Mouse (Mus musculus): ENCODE results near the gene Gls. TPM values are rescaled to one million over a fixed set of nuclear protein-coding genes. Genes with fewer than 3 reads are reported as not detected.
A peak's percentile ranks its signal among the peaks of the same experiment; 100 is the strongest.

Gls gene
- polyA plus RNA-seq, 1 experiment = 239 TPM

DNA sequence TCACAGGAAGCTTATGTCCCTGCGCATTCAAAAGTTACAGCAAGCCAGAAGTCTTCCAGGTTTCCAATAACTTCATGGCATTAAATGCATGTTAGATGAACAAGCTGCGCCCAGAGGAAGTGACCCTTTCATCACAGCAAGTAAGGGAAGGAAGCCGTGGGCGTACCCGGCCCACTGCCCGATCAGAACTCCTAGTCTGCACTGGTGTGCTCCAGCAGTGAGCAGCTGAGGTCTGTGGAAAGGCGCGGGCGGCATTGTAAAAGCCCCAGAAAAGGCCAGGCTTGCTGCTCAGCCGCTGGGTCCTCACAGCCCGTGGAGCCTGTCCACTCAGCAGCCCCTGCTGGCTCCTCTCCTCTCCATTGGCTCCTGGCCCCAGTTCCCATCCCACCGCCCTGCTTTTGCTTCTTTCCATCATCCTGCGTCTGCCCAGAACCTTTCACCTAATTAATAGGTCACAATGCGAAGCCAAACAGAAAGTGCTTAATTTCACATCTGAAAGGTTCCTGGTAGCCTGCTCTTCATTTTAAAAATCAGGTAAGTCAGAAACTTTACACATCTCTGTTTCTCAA lies 66.3 kb downstream of the Gls start:
- H3K27ac ChIP-seq (ENCODE audit: insufficient read depth, low read length) = no peak overlapping the region
- TF ChIP-seq CTCF (IDR thresholded peaks at IDR 0.05; ENCODE audit: extremely low read depth, insufficient read depth, low read length) (no peak), POLR2A (IDR thresholded peaks at IDR 0.05; ENCODE audit: extremely low read depth, insufficient read depth, low read length) (no peak)
- H3K4me3 ChIP-seq (ENCODE audit: insufficient read depth, low read length) = no peak overlapping the region
- peaks cover 8% of the 10 kb centered on the region; the same call in 1 of the 2 replicates for H3K4me1 ChIP-seq (ENCODE audit: control insufficient read depth, insufficient read depth, low read length)

DNA sequence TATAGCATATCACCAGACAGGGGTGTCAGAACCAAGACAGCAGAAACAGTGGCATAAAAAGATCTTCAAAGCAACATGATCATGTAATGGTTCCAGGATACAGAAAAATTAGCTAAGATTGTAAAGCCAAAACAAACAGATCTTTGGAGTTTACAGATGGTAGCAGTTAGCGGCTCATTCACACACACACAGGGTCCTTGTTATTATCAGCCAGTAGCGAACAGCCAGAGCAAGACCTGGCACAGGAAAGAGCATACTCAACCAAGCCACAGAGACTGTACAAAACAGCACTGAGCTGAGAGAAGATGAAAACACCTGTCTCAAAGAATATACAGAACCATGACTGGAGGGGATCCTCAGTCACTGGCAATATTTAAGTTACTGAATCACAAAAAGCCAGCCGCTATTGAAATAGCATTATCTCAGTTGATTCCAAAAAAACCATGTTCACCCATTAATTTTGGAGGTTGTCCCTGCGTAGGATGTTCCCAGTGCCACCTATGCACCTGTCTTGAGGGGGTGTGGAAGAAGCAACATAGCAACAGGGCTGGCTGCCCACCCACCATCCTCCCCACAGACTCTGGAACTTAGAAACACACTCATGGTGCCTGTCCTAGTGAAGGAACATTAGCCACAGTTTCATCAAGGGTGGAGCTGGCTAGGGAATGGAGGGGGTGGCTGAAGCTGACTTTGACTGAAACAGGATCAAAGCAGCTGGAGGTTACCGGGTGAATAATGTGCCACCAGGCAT lies 69.2 kb downstream of the Gls start:
- TF ChIP-seq CTCF (IDR thresholded peaks at IDR 0.05; ENCODE audit: extremely low read depth, insufficient read depth, low read length) (no peak), POLR2A (IDR thresholded peaks at IDR 0.05; ENCODE audit: extremely low read depth, insufficient read depth, low read length) (no peak)
- Histone ChIP-seq H3K4me1 (ENCODE audit: control insufficient read depth, insufficient read depth, low read length) (peaks cover 7% of the 10 kb centered on the region), H3K27ac (ENCODE audit: insufficient read depth, low read length) (no peak overlapping the region), H3K4me3 (ENCODE audit: insufficient read depth, low read length) (no peak overlapping the region)

DNA sequence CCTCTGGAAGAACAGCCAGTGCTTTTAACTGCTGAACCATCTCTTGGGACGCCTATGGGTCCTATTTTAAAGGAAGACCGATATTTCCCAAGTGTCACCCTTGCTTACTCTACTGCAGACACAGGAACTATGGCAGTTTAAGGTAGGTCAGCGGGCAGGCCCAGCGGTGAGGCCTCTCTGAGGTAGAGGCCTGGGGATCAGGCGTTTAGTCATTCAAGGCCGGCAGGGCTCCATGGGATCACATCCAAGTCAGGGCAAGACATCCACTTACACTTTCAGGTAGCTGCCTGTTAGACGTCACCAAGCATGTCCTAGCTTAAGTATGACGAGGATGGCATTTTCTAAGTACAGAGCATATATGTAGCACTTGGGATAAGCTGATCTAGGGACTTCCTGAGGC lies 71.9 kb downstream of the Gls start:
- TF ChIP-seq POLR2A (IDR thresholded peaks at IDR 0.05; ENCODE audit: extremely low read depth, insufficient read depth, low read length) = no peak
- Histone ChIP-seq H3K4me3 (ENCODE audit: insufficient read depth, low read length) (no peak overlapping the region), H3K4me1 (ENCODE audit: control insufficient read depth, insufficient read depth, low read length) (peaks cover 6% of the 10 kb centered on the region), H3K27ac (ENCODE audit: insufficient read depth, low read length) (no peak overlapping the region)

DNA sequence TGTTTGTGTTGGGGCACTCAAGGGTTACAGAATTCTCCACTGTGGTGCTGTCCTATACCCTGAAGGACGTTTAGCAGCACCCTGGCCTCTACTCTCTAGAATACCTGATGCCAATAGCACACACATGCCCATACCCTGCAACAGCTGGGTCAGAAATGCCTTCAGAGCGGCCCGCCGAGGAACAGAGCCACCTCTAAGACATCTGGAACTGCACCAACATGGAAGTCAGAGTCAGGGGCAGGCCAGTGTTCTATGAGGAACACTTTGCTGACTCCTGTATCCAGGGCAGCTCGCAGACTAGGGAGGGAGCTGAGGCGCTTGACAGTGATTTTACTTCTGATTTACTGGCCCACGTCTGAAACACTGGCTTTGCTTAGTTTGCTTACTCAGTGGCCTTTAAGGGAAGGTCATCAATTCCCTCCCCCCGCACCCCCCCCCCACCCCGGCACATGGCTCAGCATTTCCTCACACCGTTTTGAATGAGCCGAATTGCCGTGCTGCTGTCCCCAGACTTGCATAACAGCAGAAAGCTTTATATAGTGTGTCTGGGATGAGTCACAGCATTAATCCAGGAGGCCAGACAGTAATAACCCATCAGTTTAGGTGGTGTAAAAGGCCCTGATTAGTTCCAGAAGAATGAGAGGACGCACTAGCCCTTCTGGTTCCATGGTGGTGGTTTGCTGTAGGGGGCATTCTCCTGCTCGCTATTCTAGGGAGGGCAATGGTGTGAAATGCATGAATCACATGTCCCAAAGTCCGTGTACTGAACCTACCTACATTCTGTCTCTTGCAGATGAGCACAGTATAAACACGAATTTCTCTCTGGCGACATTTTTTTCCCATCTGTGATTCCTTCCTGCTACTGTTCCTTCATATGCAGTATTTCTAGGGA lies 74.3 kb downstream of the Gls start:
- Histone ChIP-seq H3K4me1 (ENCODE audit: control insufficient read depth, insufficient read depth, low read length) (peaks cover 3% of the 10 kb centered on the region), H3K27ac (ENCODE audit: insufficient read depth, low read length) (peak overlapping the region; percentile 48), H3K4me3 (ENCODE audit: insufficient read depth, low read length) (no peak overlapping the region)
- TF ChIP-seq CTCF (IDR thresholded peaks at IDR 0.05; ENCODE audit: extremely low read depth, insufficient read depth, low read length) (no peak), POLR2A (IDR thresholded peaks at IDR 0.05; ENCODE audit: extremely low read depth, insufficient read depth, low read length) (no peak)

DNA sequence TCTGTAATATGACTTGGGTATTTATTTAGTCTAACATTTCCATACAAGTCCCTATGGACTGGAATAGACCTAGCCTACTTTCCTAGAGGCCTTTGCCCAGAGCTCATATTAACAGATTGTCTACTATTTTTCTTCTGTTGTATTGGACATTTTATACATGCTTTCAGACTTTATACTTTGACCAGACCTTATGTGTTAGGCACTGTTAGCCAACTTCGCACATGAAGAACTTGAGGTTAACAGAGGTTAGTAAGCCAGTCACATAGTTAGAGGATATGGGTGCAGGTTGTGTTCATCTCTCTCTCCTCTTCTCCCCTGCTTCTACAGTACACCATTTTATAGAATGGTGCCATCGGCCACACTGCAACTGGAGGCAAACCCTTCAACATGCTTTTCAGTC lies 75.0 kb downstream of the Gls start:
- TF ChIP-seq CTCF (IDR thresholded peaks at IDR 0.05; ENCODE audit: extremely low read depth, insufficient read depth, low read length) (no peak), POLR2A (IDR thresholded peaks at IDR 0.05; ENCODE audit: extremely low read depth, insufficient read depth, low read length) (no peak)
- H3K27ac ChIP-seq (ENCODE audit: insufficient read depth, low read length) = peak overlapping the region; percentile 48; the same call in 1 of the 2 replicates
- no peak overlapping the region for H3K4me3 ChIP-seq (ENCODE audit: insufficient read depth, low read length)
- peaks cover 3% of the 10 kb centered on the region for H3K4me1 ChIP-seq (ENCODE audit: control insufficient read depth, insufficient read depth, low read length)

DNA sequence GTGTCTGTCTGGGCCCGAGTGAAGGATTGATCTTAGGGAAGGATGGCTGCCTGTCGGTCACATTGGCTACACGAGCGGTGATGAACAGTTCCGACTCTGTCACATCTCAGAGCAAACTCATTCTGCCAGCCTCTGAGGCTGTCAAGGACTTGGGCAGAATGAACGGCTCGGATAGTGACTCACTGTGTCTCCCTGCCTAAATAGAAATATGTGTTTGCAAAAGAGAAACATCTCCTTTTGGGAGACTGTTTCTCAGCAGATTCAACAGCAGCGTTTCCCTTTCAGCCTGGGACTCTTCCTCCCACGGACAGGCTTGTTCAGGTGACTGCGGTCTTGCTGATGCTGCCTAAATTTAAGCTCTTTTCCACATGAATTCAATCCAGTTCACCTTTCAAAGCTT lies 76.7 kb downstream of the Gls start:
- Histone ChIP-seq H3K4me3 (ENCODE audit: insufficient read depth, low read length) (no peak overlapping the region), H3K27ac (ENCODE audit: insufficient read depth, low read length) (0 out of 2 replicates have a peak overlapping the region, but pooled peaks have one; percentile 7)
- no peak for TF ChIP-seq POLR2A (IDR thresholded peaks at IDR 0.05; ENCODE audit: extremely low read depth, insufficient read depth, low read length)
- no peak for TF ChIP-seq CTCF (IDR thresholded peaks at IDR 0.05; ENCODE audit: extremely low read depth, insufficient read depth, low read length)

DNA sequence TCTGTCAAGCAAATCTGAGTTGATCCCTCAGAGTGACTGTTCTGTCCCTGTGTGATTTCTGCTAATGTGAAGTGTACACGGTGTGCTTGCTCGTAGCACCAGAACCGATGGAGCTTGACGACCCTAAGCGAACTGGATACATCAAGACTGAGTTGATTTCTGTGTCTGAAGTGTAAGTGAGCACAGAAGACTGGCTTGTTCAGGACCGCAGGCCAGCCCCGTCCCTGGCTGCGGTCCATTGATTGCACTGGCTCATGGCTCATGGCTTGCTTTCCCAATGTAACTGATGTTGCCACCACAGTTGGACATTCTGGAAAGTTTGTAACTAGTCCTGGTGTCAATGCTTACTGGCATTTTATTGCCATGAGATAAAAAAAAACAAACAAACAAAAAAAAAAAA lies 78.1 kb downstream of the Gls start:
- peaks cover 3% of the 10 kb centered on the region for H3K4me1 ChIP-seq (ENCODE audit: control insufficient read depth, insufficient read depth, low read length)
- no peak overlapping the region for H3K4me3 ChIP-seq (ENCODE audit: insufficient read depth, low read length)
- no peak for TF ChIP-seq POLR2A (IDR thresholded peaks at IDR 0.05; ENCODE audit: extremely low read depth, insufficient read depth, low read length)
- no peak for TF ChIP-seq CTCF (IDR thresholded peaks at IDR 0.05; ENCODE audit: extremely low read depth, insufficient read depth, low read length)
- H3K27ac ChIP-seq (ENCODE audit: insufficient read depth, low read length) = no peak overlapping the region

More for the DNA sequence above, 76.7 kb downstream of the Gls start:
- peaks cover 3% of the 10 kb centered on the region for H3K4me1 ChIP-seq (ENCODE audit: control insufficient read depth, insufficient read depth, low read length)

DNA sequence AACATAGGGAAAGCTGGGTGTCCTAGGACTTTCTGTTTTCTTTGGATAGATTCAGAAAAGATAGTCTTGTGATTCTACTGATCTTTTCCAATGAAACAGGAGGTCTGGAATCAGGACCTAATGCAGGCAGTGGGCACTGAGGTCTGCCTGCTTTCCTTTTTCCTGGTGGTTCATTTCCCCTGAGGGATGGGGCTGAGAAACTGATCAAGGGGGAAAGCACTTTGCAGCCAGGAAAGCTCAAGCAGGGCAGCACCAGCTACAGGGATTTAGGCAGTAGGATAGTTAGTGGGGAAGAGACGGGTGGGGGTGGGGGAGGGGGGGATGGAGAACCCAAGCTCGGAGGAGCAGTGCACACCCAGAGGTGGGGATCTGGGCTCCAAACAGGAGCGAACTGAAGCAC lies 80.1 kb downstream of the Gls start:
- Histone ChIP-seq H3K27ac (ENCODE audit: insufficient read depth, low read length) (no peak overlapping the region), H3K4me1 (ENCODE audit: control insufficient read depth, insufficient read depth, low read length) (no peaks in the 10 kb centered on the region), H3K4me3 (ENCODE audit: insufficient read depth, low read length) (no peak overlapping the region)
- TF ChIP-seq POLR2A (IDR thresholded peaks at IDR 0.05; ENCODE audit: extremely low read depth, insufficient read depth, low read length) = no peak
- no peak for TF ChIP-seq CTCF (IDR thresholded peaks at IDR 0.05; ENCODE audit: extremely low read depth, insufficient read depth, low read length)

DNA sequence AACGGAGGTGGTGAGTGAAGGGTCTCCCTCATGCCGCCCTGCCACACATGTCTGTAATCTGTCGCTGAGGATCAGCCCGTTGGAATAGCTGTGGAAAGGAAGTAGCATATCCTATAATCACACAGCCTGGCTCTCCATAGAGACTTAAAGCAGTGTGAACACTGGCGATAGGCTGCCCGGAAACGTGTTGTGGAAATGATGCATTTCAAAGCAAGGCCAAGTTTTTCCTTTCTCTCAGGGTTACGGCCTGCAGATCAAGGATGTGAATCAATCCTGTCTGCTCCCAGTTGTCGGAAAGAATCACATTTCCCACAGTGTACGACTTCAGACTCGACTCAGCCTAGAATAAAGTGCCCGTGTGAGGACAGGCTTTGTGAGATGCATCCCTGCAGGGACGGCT lies 80.7 kb downstream of the Gls start:
- no peaks in the 10 kb centered on the region for H3K4me1 ChIP-seq (ENCODE audit: control insufficient read depth, insufficient read depth, low read length)
- TF ChIP-seq CTCF (IDR thresholded peaks at IDR 0.05; ENCODE audit: extremely low read depth, insufficient read depth, low read length) (no peak), POLR2A (IDR thresholded peaks at IDR 0.05; ENCODE audit: extremely low read depth, insufficient read depth, low read length) (no peak)
- no peak overlapping the region for H3K4me3 ChIP-seq (ENCODE audit: insufficient read depth, low read length)
- H3K27ac ChIP-seq (ENCODE audit: insufficient read depth, low read length) = no peak overlapping the region

Data from cortical plate, adult 2 months (tissue).